Mouse (Mus musculus) stomach, postnatal 0 days (tissue): ENCODE results near the gene Tex33. TPM values are rescaled to one million over a fixed set of nuclear protein-coding genes. Genes with fewer than 3 reads are reported as not detected.
A peak's percentile ranks its signal among the peaks of the same experiment; 100 is the strongest.

Source experiments
- ATAC-seq: fragments of 200-750 bp; cut with Nextera tagmentation; 2 replicates; pipeline ENCODE4 v1.8.0; 2017; ENCODE audit not compliant: low FRiP score, low TSS enrichment
- DNase-seq: peaks from one replicate; pipeline ENCODE4 v3.0.0-alpha.2; 2016; ENCODE audit warnings: low spot score
- H3K27ac ChIP-seq: fragments of 300-500 bp; sonication (generic); replicated peaks from 2 replicates; pipeline ENCODE4 v1.5.1; 2014; ENCODE audit warnings: mild to moderate bottlenecking, control low read depth
- H3K27me3 ChIP-seq: fragments of 300-500 bp; sonication (generic); 2 replicates; pipeline ENCODE4 v1.6.1; 2014; ENCODE audit warnings: low read length; ENCODE audit not compliant: control insufficient read depth, insufficient read depth
- H3K36me3 ChIP-seq: fragments of 300-500 bp; sonication (generic); 2 replicates; pipeline ENCODE4 v1.6.1; 2014; ENCODE audit warnings: low read length, mixed read lengths; ENCODE audit not compliant: control insufficient read depth, insufficient read depth
- H3K4me1 ChIP-seq: fragments of 300-500 bp; sonication (generic); replicated peaks from 2 replicates; pipeline ENCODE4 v1.6.1; 2014; ENCODE audit warnings: antibody characterized with exemption; ENCODE audit not compliant: control insufficient read depth, insufficient read depth
- H3K4me2 ChIP-seq: fragments of 300-500 bp; sonication (generic); replicated peaks from 2 replicates; pipeline ENCODE4 v1.6.1; 2014; ENCODE audit warnings: low read depth, mild to moderate bottlenecking, control low read depth, moderate library complexity
- H3K4me3 ChIP-seq: fragments of 300-500 bp; sonication (generic); 2 replicates; pipeline ENCODE4 v1.5.1; 2014; ENCODE audit warnings: low read depth, low read length, control low read depth
- H3K9ac ChIP-seq: fragments of 300-500 bp; sonication (generic); 2 replicates; pipeline ENCODE4 v1.6.1; 2014; ENCODE audit warnings: mild to moderate bottlenecking, low read length, control low read depth, mixed read lengths
- H3K9me3 ChIP-seq: fragments of 300-500 bp; sonication (generic); 2 replicates; pipeline ENCODE4 v1.6.1; 2016; ENCODE audit warnings: low read length; ENCODE audit not compliant: control insufficient read depth
- CTCF ChIP-seq: IDR thresholded peaks from 2 replicates; pipeline ENCODE4 v1.5.1; 2016; ENCODE audit warnings: antibody characterized with exemption, low read depth, mild to moderate bottlenecking, moderate library complexity
- EP300 ChIP-seq: optimal IDR thresholded peaks from 2 replicates; pipeline ENCODE3; 2016; ENCODE audit warnings: antibody characterized with exemption
- WGBS: fragments of 180-500 bp; shearing (Covaris S2); extraction: QIAGEN DNeasy Blood & Tissue Kit; methylation state at CpG from one replicate; pipeline ENCODE4 v1.1.7; 2014; 5-methylcytosine and 5-hydroxymethylcytosine counted together
- polyA plus RNA-seq: library from polyadenylated mRNA; unstranded; fragments of >200 nt; fragmentation: Nextera tagmentation; extraction: Ambion mirVana; gene quantifications from 2 replicates; pipeline ENCODE4 v1.2.1, GENCODE M21; 2015

Gene Tex33
- polyA plus RNA-seq, 1 experiment from 2014 or later, result not detected

DNA sequence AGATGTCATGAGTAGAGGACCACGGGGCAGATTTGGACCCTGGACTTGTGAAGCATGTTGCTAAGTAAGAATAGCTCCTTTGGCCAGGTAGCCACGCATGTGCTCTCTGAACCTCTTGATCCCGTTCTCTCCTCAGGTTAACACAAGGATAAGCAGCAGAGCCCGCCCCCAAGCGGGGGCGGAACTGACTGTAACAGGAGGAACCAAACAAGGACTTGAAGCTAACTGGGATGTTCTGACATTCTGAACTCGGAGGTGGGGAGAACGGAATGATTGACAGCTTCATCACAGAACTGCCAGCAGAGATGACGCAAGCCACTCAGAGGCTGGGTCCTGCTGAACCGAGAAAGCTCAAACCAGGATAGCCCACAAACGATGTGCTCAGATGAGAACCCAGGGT, 28.8 kb upstream of the Tex33 start:
- H3K27ac ChIP-seq, result no peak overlapping the region
- WGBS, result 17% methylated on average over 11 of the region's 11 CpGs
- no peaks in the 10 kb centered on the region for H3K9me3 ChIP-seq
- TF ChIP-seq CTCF (peak; percentile 17; the same call in 1 of the 2 replicates), EP300 (no peak)
- no peaks in the 10 kb centered on the region; the same call in 1 of the 2 replicates for H3K4me1 ChIP-seq
- ATAC-seq (no peak), DNase-seq (no peak)
- no peak overlapping the region for H3K9ac ChIP-seq
- H3K4me2 ChIP-seq, result no peak overlapping the region
- H3K36me3 ChIP-seq, result no peaks in the 10 kb centered on the region
- H3K4me3 ChIP-seq, result no peak overlapping the region
- H3K27me3 ChIP-seq, result no peaks in the 10 kb centered on the region

DNA sequence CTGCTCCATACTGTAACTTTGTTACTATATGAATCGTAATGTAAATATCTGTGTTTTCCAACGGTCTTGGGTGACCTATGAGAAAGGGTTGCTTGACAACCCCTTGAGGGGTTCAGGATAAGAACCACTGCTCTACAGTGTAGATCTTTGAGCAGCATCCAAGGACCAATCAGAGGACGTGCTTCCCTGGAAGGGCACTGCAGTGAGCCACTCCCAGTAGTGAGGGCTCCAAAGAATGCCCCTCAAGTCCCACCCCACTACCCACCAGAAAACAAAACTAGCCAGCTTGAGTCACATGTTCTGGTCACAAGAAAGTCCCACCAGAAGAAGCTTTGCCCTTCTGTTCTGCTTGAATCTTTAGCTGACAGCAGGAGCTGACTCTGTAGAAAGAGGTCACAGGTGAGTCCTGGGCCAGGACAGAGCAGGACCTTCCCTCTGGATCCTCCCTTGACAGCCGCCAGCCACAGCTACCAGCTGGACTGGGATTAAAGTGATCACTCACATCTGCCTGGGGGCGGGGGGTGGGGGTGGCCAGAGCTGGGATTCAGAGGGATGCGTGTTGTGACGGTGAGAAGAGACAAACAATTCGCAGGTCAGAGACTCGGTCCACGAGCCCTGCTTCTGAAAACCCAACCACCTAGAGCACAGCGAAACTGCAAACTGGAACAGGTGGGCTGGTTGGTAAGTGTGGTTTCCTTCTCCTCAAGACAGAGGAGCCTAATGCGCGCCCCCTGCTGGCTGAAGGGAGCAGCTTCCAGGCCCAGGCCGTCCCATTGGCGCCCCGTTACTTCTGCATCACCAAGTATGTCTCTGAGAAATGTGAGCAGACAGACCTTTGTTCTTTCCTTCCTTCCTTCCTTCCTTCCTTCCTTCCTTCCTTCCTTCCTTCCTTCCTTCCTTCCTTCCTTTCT, 26.6 kb upstream of the Tex33 start:
- peak; percentile 71 for ATAC-seq
- Histone ChIP-seq H3K4me2 (peak overlapping the region; percentile 23; the same call in 1 of the 2 replicates), H3K36me3 (no peaks in the 10 kb centered on the region), H3K9me3 (no peaks in the 10 kb centered on the region), H3K4me3 (no peak overlapping the region), H3K4me1 (no peaks in the 10 kb centered on the region; the same call in 1 of the 2 replicates), H3K27me3 (no peaks in the 10 kb centered on the region), H3K9ac (no peak overlapping the region), H3K27ac (no peak overlapping the region)
- TF ChIP-seq EP300, result no peak
- TF ChIP-seq CTCF, result peak; percentile 93
- WGBS, result 11% methylated on average over 16 of the region's 16 CpGs
- peak; percentile 91 for DNase-seq

DNA sequence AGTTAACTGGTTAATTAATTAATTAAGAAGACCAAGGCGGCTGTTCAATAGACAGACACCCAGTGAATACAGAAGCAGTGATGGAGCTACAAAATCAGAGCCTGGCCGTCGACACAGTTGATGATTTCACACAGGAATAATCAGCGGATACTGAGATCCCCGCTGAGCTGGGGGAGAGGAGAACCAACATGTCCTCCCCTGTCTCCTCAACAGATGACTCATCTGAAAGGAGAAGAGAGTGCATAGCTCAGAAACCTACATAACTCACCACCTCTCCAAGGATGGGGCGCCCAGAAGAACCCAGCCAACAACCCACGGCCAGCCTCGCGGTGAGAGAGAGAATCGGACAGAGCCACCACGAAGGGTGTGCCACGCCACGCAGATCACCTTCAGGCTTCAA, 24.7 kb upstream of the Tex33 start:
- no peak overlapping the region for H3K27ac ChIP-seq
- H3K27me3 ChIP-seq, result no peaks in the 10 kb centered on the region
- ATAC-seq (no peak), DNase-seq (no peak)
- TF ChIP-seq CTCF (no peak), EP300 (no peak)
- H3K9me3 ChIP-seq, result no peaks in the 10 kb centered on the region
- H3K4me2 ChIP-seq, result no peak overlapping the region
- H3K4me1 ChIP-seq, result no peaks in the 10 kb centered on the region; the same call in 1 of the 2 replicates
- no peak overlapping the region for H3K4me3 ChIP-seq
- no peaks in the 10 kb centered on the region for H3K36me3 ChIP-seq
- H3K9ac ChIP-seq, result no peak overlapping the region
- WGBS, result 72% methylated on average over 13 of the region's 13 CpGs

DNA sequence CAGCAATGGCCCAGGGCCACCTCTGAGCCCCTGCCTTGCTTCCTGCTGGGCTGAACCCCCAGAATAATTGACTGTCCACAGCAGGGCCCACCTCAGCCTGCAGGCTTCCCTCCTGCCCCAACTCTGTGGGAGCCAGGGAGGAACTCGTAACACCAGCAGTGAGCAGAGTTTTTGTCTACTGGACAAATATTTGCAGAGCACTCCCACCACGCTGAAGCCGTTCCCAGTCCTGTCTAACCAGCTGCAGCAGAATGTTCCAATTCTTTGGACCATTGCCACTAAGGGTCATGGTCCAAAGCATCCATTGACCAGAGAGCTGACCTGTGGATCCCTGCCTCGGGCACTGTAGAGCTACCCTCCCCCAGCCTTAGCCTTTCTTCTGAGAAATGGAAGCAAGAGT, 21.2 kb upstream of the Tex33 start:
- Histone ChIP-seq H3K27ac (peak overlapping the region; percentile 76), H3K27me3 (no peaks in the 10 kb centered on the region), H3K4me2 (no peak overlapping the region), H3K9me3 (no peaks in the 10 kb centered on the region), H3K4me3 (no peak overlapping the region), H3K9ac (no peak overlapping the region), H3K36me3 (no peaks in the 10 kb centered on the region), H3K4me1 (no peaks in the 10 kb centered on the region; the same call in 1 of the 2 replicates)
- WGBS, result 9% methylated on average over 4 of the region's 4 CpGs
- TF ChIP-seq CTCF (no peak), EP300 (no peak)
- ATAC-seq, result peak; percentile 68
- DNase-seq, result peak; percentile 65

DNA sequence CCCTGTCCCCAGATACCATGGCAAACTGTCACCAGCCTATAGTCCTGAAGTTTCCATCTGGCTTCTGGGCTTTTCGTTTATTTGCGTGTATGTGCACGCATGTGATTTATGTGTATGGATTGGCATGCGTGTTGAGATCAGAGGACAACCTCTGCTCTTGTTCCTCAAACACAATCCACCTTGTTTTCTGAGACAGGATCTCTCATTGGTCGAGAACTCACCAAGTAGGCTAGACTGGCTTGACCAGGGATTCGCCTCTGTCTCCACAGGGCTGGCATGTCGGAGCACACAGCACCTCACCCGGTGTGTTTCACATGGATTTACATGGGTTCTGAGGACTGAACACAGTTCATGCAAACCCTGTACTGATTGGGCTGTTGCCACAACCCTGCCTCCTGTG, 18.4 kb upstream of the Tex33 start:
- no peaks in the 10 kb centered on the region for H3K9me3 ChIP-seq
- DNase-seq (no peak), ATAC-seq (no peak)
- TF ChIP-seq EP300, result no peak
- no peak for TF ChIP-seq CTCF
- no peak overlapping the region for H3K9ac ChIP-seq
- H3K27ac ChIP-seq, result peak overlapping the region; percentile 49
- H3K4me2 ChIP-seq, result no peak overlapping the region
- H3K27me3 ChIP-seq, result no peaks in the 10 kb centered on the region
- WGBS, result 73% methylated on average over 8 of the region's 8 CpGs
- no peaks in the 10 kb centered on the region; the same call in 1 of the 2 replicates for H3K4me1 ChIP-seq
- H3K4me3 ChIP-seq, result no peak overlapping the region
- no peaks in the 10 kb centered on the region for H3K36me3 ChIP-seq

DNA sequence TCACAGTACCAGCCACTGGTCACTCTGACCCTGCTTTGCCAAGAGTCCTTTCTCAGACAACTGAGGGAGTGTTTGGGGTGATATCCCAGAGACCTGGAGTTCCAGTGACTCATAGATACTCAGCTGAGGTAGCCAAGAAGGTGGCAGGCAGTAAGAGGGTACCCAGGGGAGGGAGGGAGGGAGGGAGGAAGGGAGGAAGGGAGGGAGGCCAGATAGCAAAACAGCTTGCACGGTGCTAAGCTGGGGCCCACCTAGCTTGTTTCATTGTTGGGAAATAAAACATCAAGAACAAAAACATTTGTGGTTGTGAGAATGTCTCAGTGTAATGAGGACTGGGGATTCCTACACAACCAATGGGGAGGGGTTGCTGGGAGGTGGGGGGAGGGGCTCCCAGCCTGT, 18.0 kb upstream of the Tex33 start:
- H3K4me1 ChIP-seq, result peaks cover under 1% of the 10 kb centered on the region; the same call in 1 of the 2 replicates
- no peaks in the 10 kb centered on the region for H3K36me3 ChIP-seq
- 25% methylated on average over 1 of the region's 1 CpGs for WGBS
- H3K9me3 ChIP-seq, result no peaks in the 10 kb centered on the region
- H3K27me3 ChIP-seq, result no peaks in the 10 kb centered on the region
- no peak overlapping the region for H3K9ac ChIP-seq
- ATAC-seq (no peak), DNase-seq (no peak)
- peak overlapping the region; percentile 49 for H3K27ac ChIP-seq
- no peak overlapping the region for H3K4me3 ChIP-seq
- no peak for TF ChIP-seq EP300
- no peak for TF ChIP-seq CTCF
- H3K4me2 ChIP-seq, result no peak overlapping the region
